Mouse (Mus musculus) frontal cortex, adult 2 months (tissue): ENCODE measurements around the gene Vmn1r131. TPM values are rescaled to one million over a fixed set of nuclear protein-coding genes. Genes with fewer than 3 reads are reported as not detected.
"Not testable (repeated sequence)": the region's sequence is repeated elsewhere in the genome, so short reads cannot be mapped to it uniquely, and the experiment has no call there.

ENCODE experiments used
- DNase-seq, 2 experiments: peaks; one replicate each; pipeline ENCODE4 v3.0.0; 2022; ENCODE audit warnings: low spot score in 1 of 2; ENCODE audit errors: extremely low spot score in 1 of 2
- polyA plus RNA-seq: library from polyadenylated mRNA; depleted of rRNA; stranded (reverse); fragments of >200 nt; gene quantifications from 2 replicates; pipeline ENCODE4 v1.2.3, GENCODE M21; 2012; rRNA removed

Vmn1r131 gene
- polyA plus RNA-seq, result not detected in 2 replicates

DNA sequence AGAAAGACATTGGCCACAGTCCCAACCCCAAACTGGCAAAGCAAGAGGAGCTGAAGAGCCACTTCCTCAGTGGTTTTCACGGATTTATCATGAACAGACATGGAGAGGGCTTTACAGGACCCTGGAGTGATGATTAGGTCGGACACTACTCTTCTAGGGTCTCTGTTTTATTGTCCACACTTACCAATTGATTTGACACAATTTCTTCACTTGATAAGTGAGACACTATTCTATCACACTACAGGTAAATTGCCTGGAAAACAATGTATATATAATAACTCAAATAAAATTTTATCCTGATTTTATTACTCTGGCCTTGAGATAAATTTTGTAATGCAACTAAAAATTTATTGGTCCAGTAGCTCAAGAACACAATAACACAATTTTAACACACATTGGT, at the start of gene Vmn1r131:
TSS of gene Vmn1r131 (minus strand) at position 101 of the 400 bp plus-strand sequence.
- not testable (repeated sequence) for DNase-seq

- not testable (repeated sequence) for DNase-seq
These were observed 34.4 kb downstream of the Vmn1r131 start, which contains the start of gene Vmn1r130 for GRCm38 (mm10) chr7:21511480-21511879. TSS of gene Vmn1r130 (plus strand) at chr7:21511780.

Other genes starting within 250 kb of the Vmn1r131 start
- gene Vmn1r126, start 244.6 kb downstream of the Vmn1r131 start, polyA plus RNA-seq, result not detected in 2 replicates
- not detected in 2 replicates for gene Vmn1r127, start 226.2 kb downstream of the Vmn1r131 start, polyA plus RNA-seq
- not detected in 2 replicates for gene Vmn1r128, start 196.7 kb downstream of the Vmn1r131 start, polyA plus RNA-seq
- not detected in 2 replicates for gene Vmn1r129, start 184.8 kb downstream of the Vmn1r131 start, polyA plus RNA-seq
- gene Gm6882, start 113.3 kb downstream of the Vmn1r131 start, polyA plus RNA-seq, result not detected in 2 replicates
- not detected in 2 replicates for gene Vmn1r130, start 34.3 kb downstream of the Vmn1r131 start, polyA plus RNA-seq
- not detected in 2 replicates for gene Vmn1r132, start 68.0 kb upstream of the Vmn1r131 start, polyA plus RNA-seq
- not detected in 2 replicates for gene Gm4175, start 215.4 kb upstream of the Vmn1r131 start, polyA plus RNA-seq